Mouse (Mus musculus) stomach, postnatal 0 days (tissue): ENCODE measurements around the gene Vmn2r115.
"Not testable (repeated sequence)": the region's sequence is repeated elsewhere in the genome, so short reads cannot be mapped to it uniquely, and the experiment has no call there.

ENCODE experiments used
- CTCF ChIP-seq: IDR thresholded peaks from 2 replicates; pipeline ENCODE4 v1.5.1; 2016; ENCODE audit warnings: antibody characterized with exemption, low read depth, mild to moderate bottlenecking, moderate library complexity
- EP300 ChIP-seq: optimal IDR thresholded peaks from 2 replicates; pipeline ENCODE3; 2016; ENCODE audit warnings: antibody characterized with exemption

DNA sequence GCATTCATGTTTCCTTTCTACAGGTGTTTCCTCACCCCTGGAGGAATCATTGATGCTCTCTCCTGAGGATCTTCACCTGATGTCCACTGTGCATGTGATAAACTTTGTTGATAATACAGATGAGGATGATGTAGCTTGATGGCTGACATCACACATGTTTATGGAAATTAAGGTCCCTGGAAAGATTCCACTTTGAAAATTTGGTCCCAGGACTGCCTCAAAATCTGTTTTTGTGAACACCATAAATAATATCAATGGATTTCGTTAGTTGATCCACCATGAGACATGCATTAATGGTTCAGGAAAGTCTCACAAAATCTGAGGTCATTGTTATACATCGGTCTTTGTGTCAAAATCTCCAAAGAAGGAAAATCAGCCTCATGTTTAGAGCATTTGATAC is 31.1 kb upstream of the Vmn2r115 start, which contains the start of gene Vmn2r114:
- not testable (repeated sequence) for TF ChIP-seq CTCF, EP300
